8 mouse cellular contexts compared by ENCODE assay signal in genomic region chr2:68862464-68863266, GRCm38 (mm10). TPM values are rescaled to one million over a fixed set of nuclear protein-coding genes. Genes with fewer than 3 reads are reported as not detected.
A peak's percentile ranks its signal among the peaks of the same experiment; 100 is the strongest.
DNase-seq lines count a peak whose midpoint lies in the region; ATAC-seq lines count a peak whose summit lies in the region.

No protein-coding gene starts in this region.

- ATAC-seq in lung, embryonic 16.5 days (ENCODE audit: low read depth), result no peak
- ATAC-seq in intestine, embryonic 15.5 days, result no peak
- no peak for ATAC-seq in neural tube, embryonic 14.5 days (ENCODE audit: low read depth)

- peak overlapping the region; percentile 89 for H3K4me3 ChIP-seq in lung, embryonic 16.5 days (ENCODE audit: low read length)
- H3K4me3 ChIP-seq in embryonic facial prominence, embryonic 10.5 days, result peak overlapping the region; percentile 85
- H3K4me3 ChIP-seq in intestine, embryonic 15.5 days (replicated peaks), result peak overlapping the region; percentile 59
- H3K4me3 ChIP-seq in neural tube, embryonic 14.5 days (ENCODE audit: low read depth, low read length), result peak overlapping the region; percentile 92

- no peaks in the 10 kb centered on the region for H3K9me3 ChIP-seq in lung, embryonic 16.5 days (ENCODE audit: control insufficient read depth, low read length)
- no peaks in the 10 kb centered on the region for H3K9me3 ChIP-seq in embryonic facial prominence, embryonic 10.5 days
- H3K9me3 ChIP-seq in intestine, embryonic 15.5 days, result no peaks in the 10 kb centered on the region
- H3K9me3 ChIP-seq in neural tube, embryonic 14.5 days (ENCODE audit: control insufficient read depth, low read length), result no peaks in the 10 kb centered on the region

- no peak for DNase-seq in lung, postnatal 4 days
- DNase-seq in embryonic facial prominence, embryonic 10.5 days (ENCODE audit: low spot score), result no peak
- DNase-seq in gastrocnemius, postnatal 25 days, result no peak
- DNase-seq in urinary bladder, postnatal 36 days (ENCODE audit: low spot score in 2 of 2), result no peak
- DNase-seq in right cerebral cortex, postnatal 14 days, result no peak

- peak overlapping the region; percentile 94 for H3K4me2 ChIP-seq in lung, embryonic 16.5 days (ENCODE audit: low read depth, low read length)
- peak overlapping the region; percentile 89 for H3K4me2 ChIP-seq in intestine, embryonic 15.5 days (replicated peaks)
- peak overlapping the region; percentile 76 for H3K4me2 ChIP-seq in neural tube, embryonic 14.5 days (ENCODE audit: low read depth, low read length)

- H3K27ac ChIP-seq in lung, embryonic 16.5 days (ENCODE audit: low read length), result peak overlapping the region; percentile 71; the same call in 1 of the 2 replicates
- peak overlapping the region; percentile 94 for H3K27ac ChIP-seq in embryonic facial prominence, embryonic 10.5 days (replicated peaks)
- H3K27ac ChIP-seq in intestine, embryonic 15.5 days, result peak overlapping the region; percentile 86; the same call in 1 of the 2 replicates
- H3K27ac ChIP-seq in neural tube, embryonic 14.5 days (ENCODE audit: low read depth, low read length), result peak overlapping the region; percentile 87

- peak overlapping the region; percentile 83 for H3K9ac ChIP-seq in lung, embryonic 16.5 days (ENCODE audit: low read length)
- H3K9ac ChIP-seq in intestine, embryonic 15.5 days, result peak overlapping the region; percentile 84
- peak overlapping the region; percentile 92 for H3K9ac ChIP-seq in neural tube, embryonic 14.5 days (replicated peaks; ENCODE audit: low read depth, low read length)

- no peaks in the 10 kb centered on the region for H3K27me3 ChIP-seq in lung, embryonic 16.5 days (ENCODE audit: control insufficient read depth, insufficient read depth, low read depth, low read length)
- peaks cover 15% of the 10 kb centered on the region for H3K27me3 ChIP-seq in embryonic facial prominence, embryonic 10.5 days (replicated peaks; ENCODE audit: low read depth, poor library complexity, severe bottlenecking)
- H3K27me3 ChIP-seq in intestine, embryonic 15.5 days (replicated peaks), result no peaks in the 10 kb centered on the region
- H3K27me3 ChIP-seq in neural tube, embryonic 14.5 days (ENCODE audit: control insufficient read depth, insufficient read depth, low read length), result no peaks in the 10 kb centered on the region

- H3K4me1 ChIP-seq in lung, embryonic 16.5 days (replicated peaks; ENCODE audit: control insufficient read depth, insufficient read depth, low read length), result peaks cover 6% of the 10 kb centered on the region; the same call in 1 of the 2 replicates
- peaks cover 35% of the 10 kb centered on the region for H3K4me1 ChIP-seq in embryonic facial prominence, embryonic 10.5 days
- peaks cover 11% of the 10 kb centered on the region for H3K4me1 ChIP-seq in intestine, embryonic 15.5 days (replicated peaks)
- peaks cover 12% of the 10 kb centered on the region; the same call in 1 of the 2 replicates for H3K4me1 ChIP-seq in neural tube, embryonic 14.5 days (ENCODE audit: control insufficient read depth, insufficient read depth, low read length)

- H3K36me3 ChIP-seq in lung, embryonic 16.5 days (ENCODE audit: control insufficient read depth, insufficient read depth, low read length), result no peaks in the 10 kb centered on the region
- H3K36me3 ChIP-seq in embryonic facial prominence, embryonic 10.5 days (replicated peaks), result no peaks in the 10 kb centered on the region
- no peaks in the 10 kb centered on the region for H3K36me3 ChIP-seq in intestine, embryonic 15.5 days
- no peaks in the 10 kb centered on the region for H3K36me3 ChIP-seq in neural tube, embryonic 14.5 days (ENCODE audit: control insufficient read depth, insufficient read depth, low read length)

- 4% methylated on average over 15 of the region's 15 CpGs for WGBS in lung, embryonic 16.5 days
- WGBS in embryonic facial prominence, embryonic 10.5 days, result 4% methylated on average over 15 of the region's 15 CpGs
- 6% methylated on average over 15 of the region's 15 CpGs for WGBS in intestine, embryonic 15.5 days
- WGBS in neural tube, embryonic 14.5 days, result 4% methylated on average over 15 of the region's 15 CpGs

RNA-seq across cellular contexts. Expression of gene Cers6, which starts 1.4 kb away (rescaled TPM):
- 19.7 and 21.4 TPM in 2 replicates for polyA plus RNA-seq in lung, embryonic 16.5 days (2015; fragmentation: Nextera tagmentation; extraction: Ambion mirVana)
- 28.4 and 28.8 TPM in 2 replicates for polyA plus RNA-seq in embryonic facial prominence, embryonic 10.5 days (2016; fragmentation: Nextera tagmentation; extraction: Ambion mirVana)
- 37.9 and 40.5 TPM in 2 replicates for polyA plus RNA-seq in intestine, embryonic 15.5 days (2015; fragmentation: Nextera tagmentation; extraction: Ambion mirVana)
- polyA plus RNA-seq in neural tube, embryonic 14.5 days (2014; fragmentation: Nextera tagmentation; extraction: Ambion mirVana), result 77.6 and 82.3 TPM in 2 replicates
- total RNA-seq in gastrocnemius, postnatal 25 days (2021), result 1 to 10 TPM; 1.7 to 2.5 TPM
